In the genomic region with DNA sequence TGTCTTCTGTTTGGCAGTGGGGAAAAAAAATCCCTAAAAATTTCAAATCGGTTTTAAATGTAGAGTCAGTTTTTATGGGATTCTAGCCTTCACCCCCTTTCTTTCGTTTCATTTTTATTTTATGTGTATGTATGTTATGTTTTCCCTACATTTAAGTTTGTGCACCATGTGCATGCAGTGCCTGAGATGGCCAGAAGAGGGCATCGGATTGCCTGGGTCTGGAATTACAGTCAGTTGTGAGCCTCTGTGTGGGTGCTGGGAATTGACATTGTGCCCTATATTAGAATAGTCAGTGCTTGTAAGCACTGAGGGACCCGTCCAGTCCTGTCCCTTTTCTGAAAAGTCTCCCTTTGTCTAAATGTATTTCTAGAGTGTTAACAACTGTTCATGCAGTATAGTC, we compare ENCODE assay signal across 22 mouse cellular contexts.
DNase-seq lines count a peak whose midpoint lies in the region; ATAC-seq and TF ChIP-seq lines count a peak whose summit lies in the region.
"Had no signal": no experiment of that assay in that cellular context is flagged by ENCODE, and none has a peak within 500 bp of the region (broad histone marks: within the 10 kb centered on the region; RNA-seq: fewer than 3 reads in every experiment).

No protein-coding gene starts in this region.

- no peaks in the 10 kb centered on the region for H3K27me3 ChIP-seq in heart, adult 2 months (ENCODE audit: control insufficient read depth, insufficient read depth, low read length)
- no peaks in the 10 kb centered on the region for H3K27me3 ChIP-seq in liver, embryonic 14.5 days (ENCODE audit: control insufficient read depth, insufficient read depth, low read length)
- no peaks in the 10 kb centered on the region for H3K27me3 ChIP-seq in liver, embryonic 11.5 days (replicated peaks; ENCODE audit: control insufficient read depth, insufficient read depth, low read length)
- H3K27me3 ChIP-seq: CH12.LX; forebrain, embryonic 12.5 days; hindbrain, embryonic 12.5 days; kidney, embryonic 15.5 days; lung, embryonic 15.5 days; midbrain, embryonic 13.5 days; neural tube, embryonic 13.5 days had no signal

- TF ChIP-seq POLR2A in heart, adult 2 months (IDR thresholded peaks at IDR 0.05; ENCODE audit: insufficient read depth, low read depth, low read length): no peak
- TF ChIP-seq POLR2A in brain, embryonic 14.5 days (IDR thresholded peaks at IDR 0.05; ENCODE audit: borderline replicate concordance, extremely low read depth, insufficient read depth, insufficient read length, poor library complexity, severe bottlenecking): no peak

- no peak overlapping the region for H3K9ac ChIP-seq in heart, adult 2 months (ENCODE audit: low read depth, low read length)
- no peak overlapping the region for H3K9ac ChIP-seq in liver, embryonic 14.5 days (replicated peaks)
- H3K9ac ChIP-seq in liver, embryonic 11.5 days (ENCODE audit: low read depth, low read length): no peak overlapping the region
- H3K9ac ChIP-seq: forebrain, embryonic 12.5 days; hindbrain, embryonic 12.5 days; kidney, embryonic 15.5 days; lung, embryonic 15.5 days; midbrain, embryonic 13.5 days; neural tube, embryonic 13.5 days had no signal

- 0 out of 2 replicates have a peak, but pooled peaks have one; percentile 4 for TF ChIP-seq CTCF in heart, adult 2 months (IDR thresholded peaks at IDR 0.05)
- TF ChIP-seq CTCF in liver, embryonic 14.5 days (IDR thresholded peaks at IDR 0.05; ENCODE audit: low read depth): 0 out of 2 replicates have a peak, but pooled peaks have one; percentile 19
- peak; percentile 21; the same call in 1 of the 2 replicates for TF ChIP-seq CTCF in brain, embryonic 14.5 days (IDR thresholded peaks at IDR 0.05; ENCODE audit: borderline replicate concordance, extremely low read depth, insufficient read depth, insufficient read length)

- intact Hi-C loops in heart, adult 2 months (cut with DNase I): no loop called here
- intact Hi-C loops in heart, postnatal 10 days (cut with DNase I): no loop called here

- no peak for TF ChIP-seq EP300 in heart, adult 2 months (IDR thresholded peaks at IDR 0.05; ENCODE audit: insufficient read depth, low read depth, low read length)
- no peak for TF ChIP-seq EP300 in liver, embryonic 14.5 days (IDR thresholded peaks at IDR 0.05; ENCODE audit: low read depth)

- 69% methylated on average over 4 of the region's 4 CpGs for WGBS in heart, adult 2 months
- WGBS in liver, embryonic 14.5 days (ENCODE audit: insufficient replicate concordance): 49% methylated on average over 4 of the region's 4 CpGs
- WGBS in liver, embryonic 11.5 days: 77% methylated on average over 4 of the region's 4 CpGs

- H3K4me1 ChIP-seq in heart, adult 2 months (ENCODE audit: control insufficient read depth, insufficient read depth, low read length): no peaks in the 10 kb centered on the region
- no peaks in the 10 kb centered on the region for H3K4me1 ChIP-seq in liver, embryonic 14.5 days (replicated peaks; ENCODE audit: control insufficient read depth in 2 of 2, insufficient read depth in 2 of 2, low read length in 1 of 2)
- H3K4me1 ChIP-seq in liver, embryonic 11.5 days (replicated peaks; ENCODE audit: control insufficient read depth, insufficient read depth, low read length): no peaks in the 10 kb centered on the region
- H3K4me1 ChIP-seq: embryonic facial prominence, embryonic 10.5 days; forebrain, embryonic 12.5 days; heart, embryonic 10.5 days; hindbrain, embryonic 12.5 days; kidney, embryonic 15.5 days; lung, embryonic 15.5 days; midbrain, embryonic 13.5 days; neural tube, embryonic 13.5 days had no signal

- no peak overlapping the region for H3K27ac ChIP-seq in heart, adult 2 months
- no peak overlapping the region for H3K27ac ChIP-seq in liver, embryonic 14.5 days
- H3K27ac ChIP-seq in liver, embryonic 11.5 days (ENCODE audit: low read depth, low read length): no peak overlapping the region
- H3K27ac ChIP-seq: embryonic facial prominence, embryonic 10.5 days; forebrain, embryonic 12.5 days; heart, embryonic 10.5 days; hindbrain, embryonic 12.5 days; kidney, embryonic 15.5 days; lung, embryonic 15.5 days; midbrain, embryonic 13.5 days; neural tube, embryonic 13.5 days had no signal

- ATAC-seq in liver, embryonic 14.5 days (ENCODE audit: insufficient read depth): no peak
- ATAC-seq in liver, embryonic 11.5 days (replicated peaks; ENCODE audit: low FRiP score): no peak
- ATAC-seq: activated CD4-positive, CD25-positive, alpha-beta regulatory T cell, adult 4 months; midbrain, embryonic 13.5 days had no signal

- H3K4me3 ChIP-seq in heart, adult 2 months: no peak overlapping the region
- no peak overlapping the region for H3K4me3 ChIP-seq in liver, embryonic 14.5 days (ENCODE audit: insufficient read depth in 1 of 2, low read depth in 2 of 2, low read length in 2 of 2)
- H3K4me3 ChIP-seq in liver, embryonic 11.5 days (ENCODE audit: low read depth, low read length): no peak overlapping the region
- H3K4me3 ChIP-seq: embryonic facial prominence, embryonic 10.5 days; forebrain, embryonic 12.5 days; heart, embryonic 10.5 days; hindbrain, embryonic 12.5 days; kidney, embryonic 15.5 days; lung, embryonic 15.5 days; midbrain, embryonic 13.5 days; neural tube, embryonic 13.5 days had no signal

- no peak for DNase-seq in heart, adult 2 months
- DNase-seq in heart, postnatal 10 days: no peak
- no peak for DNase-seq in liver, embryonic 14.5 days (ENCODE audit: low read depth in 3 of 3, low spot score in 3 of 3)
- no peak for DNase-seq in liver, embryonic 11.5 days (ENCODE audit: low spot score)
- DNase-seq in ES-CJ7 (ENCODE audit: low read depth, low spot score): peak; percentile 7
- DNase-seq in brain, embryonic 14.5 days (ENCODE audit: low read depth): no peak
- no peak for DNase-seq in ovary, adult 18-20 months (ENCODE audit: low spot score)
- DNase-seq: adrenal gland, postnatal 25 days; cerebellum, adult 18-20 months; gastrocnemius, postnatal 36 days; liver; thymus, adult 18-20 months had no signal

- no peaks in the 10 kb centered on the region for H3K9me3 ChIP-seq in liver, embryonic 14.5 days (ENCODE audit: control insufficient read depth, low read length)
- H3K9me3 ChIP-seq in liver, embryonic 11.5 days (ENCODE audit: control insufficient read depth, low read length): no peaks in the 10 kb centered on the region; the same call in 1 of the 2 replicates
- H3K9me3 ChIP-seq: forebrain, embryonic 12.5 days; lung, embryonic 15.5 days had no signal

- H3K79me2 ChIP-seq in heart, adult 2 months (replicated peaks; ENCODE audit: control insufficient read depth, insufficient read depth, low read length): no peaks in the 10 kb centered on the region

- no peak overlapping the region for H3K4me2 ChIP-seq in liver, embryonic 14.5 days (ENCODE audit: low read depth)
- no peak overlapping the region for H3K4me2 ChIP-seq in liver, embryonic 11.5 days
- H3K4me2 ChIP-seq: forebrain, embryonic 12.5 days; hindbrain, embryonic 12.5 days; kidney, embryonic 15.5 days; lung, embryonic 15.5 days; midbrain, embryonic 13.5 days; neural tube, embryonic 13.5 days had no signal

- no peaks in the 10 kb centered on the region for H3K36me3 ChIP-seq in heart, adult 2 months (ENCODE audit: control insufficient read depth, insufficient read depth, low read length)
- no peaks in the 10 kb centered on the region for H3K36me3 ChIP-seq in liver, embryonic 14.5 days (replicated peaks; ENCODE audit: control insufficient read depth, insufficient read depth, low read depth)
- no peaks in the 10 kb centered on the region for H3K36me3 ChIP-seq in liver, embryonic 11.5 days (ENCODE audit: control insufficient read depth, insufficient read depth, low read length)
- H3K36me3 ChIP-seq: embryonic facial prominence, embryonic 10.5 days; forebrain, embryonic 12.5 days; heart, embryonic 10.5 days; hindbrain, embryonic 12.5 days; kidney, embryonic 15.5 days; lung, embryonic 15.5 days; midbrain, embryonic 13.5 days; neural tube, embryonic 13.5 days had no signal
